Mouse (Mus musculus) liver, embryonic 16.5 days (tissue): ENCODE results near the gene 2610528J11Rik. TPM values are rescaled to one million over a fixed set of nuclear protein-coding genes. Genes with fewer than 3 reads are reported as not detected.
A peak's percentile ranks its signal among the peaks of the same experiment; 100 is the strongest.
"Not testable (repeated sequence)": the region's sequence is repeated elsewhere in the genome, so short reads cannot be mapped to it uniquely, and the experiment has no call there.

Source experiments
- ATAC-seq: fragments of 200-750 bp; cut with Nextera tagmentation; 2 replicates; pipeline ENCODE4 v1.8.0; 2017; ENCODE audit warnings: low read depth, mild to moderate bottlenecking, moderate number of reproducible peaks, moderate library complexity
- H3K27ac ChIP-seq: fragments of 300-500 bp; sonication (generic); 2 replicates; pipeline ENCODE4 v1.5.1; 2014; ENCODE audit warnings: mild to moderate bottlenecking, low read length
- H3K27me3 ChIP-seq: fragments of 300-500 bp; sonication (generic); 2 replicates; pipeline ENCODE4 v1.6.1; 2014; ENCODE audit warnings: low read depth, low read length, mixed read lengths; ENCODE audit not compliant: control insufficient read depth, insufficient read depth
- H3K36me3 ChIP-seq: fragments of 300-500 bp; sonication (generic); 2 replicates; pipeline ENCODE4 v1.6.1; 2014; ENCODE audit warnings: mild to moderate bottlenecking; ENCODE audit not compliant: control insufficient read depth, insufficient read depth
- H3K4me1 ChIP-seq: fragments of 300-500 bp; sonication (generic); 2 replicates; pipeline ENCODE4 v1.6.1; 2014; ENCODE audit warnings: low read depth, low read length, mixed read lengths; ENCODE audit not compliant: control insufficient read depth
- H3K4me2 ChIP-seq: fragments of 300-500 bp; sonication (generic); 2 replicates; pipeline ENCODE4 v1.6.1; 2014; ENCODE audit warnings: low read depth, low read length, mixed read lengths
- H3K4me3 ChIP-seq: fragments of 300-500 bp; sonication (generic); 2 replicates; pipeline ENCODE4 v1.5.1; 2014; ENCODE audit warnings: low read depth, mild to moderate bottlenecking, low read length
- H3K9ac ChIP-seq: fragments of 300-500 bp; sonication (generic); 2 replicates; pipeline ENCODE4 v1.6.1; 2014; ENCODE audit warnings: low read depth, low read length
- H3K9me3 ChIP-seq: fragments of 300-500 bp; sonication (generic); replicated peaks from 2 replicates; pipeline ENCODE4 v1.6.1; 2016; ENCODE audit warnings: low read length; ENCODE audit not compliant: control insufficient read depth
- WGBS: fragments of 180-500 bp; shearing (Covaris S2); extraction: QIAGEN DNeasy Blood & Tissue Kit; methylation state at CpG from one replicate; pipeline ENCODE4 v1.1.7; 2014; ENCODE audit not compliant: insufficient replicate concordance; 5-methylcytosine and 5-hydroxymethylcytosine counted together
- polyA plus RNA-seq: library from polyadenylated mRNA; unstranded; fragments of >200 nt; fragmentation: Nextera tagmentation; extraction: Ambion mirVana; gene quantifications from 2 replicates; pipeline ENCODE4 v1.2.1, GENCODE M21; 2015

The 2610528J11Rik gene
- 6.3 and 8.8 TPM in 2 replicates for polyA plus RNA-seq

DNA sequence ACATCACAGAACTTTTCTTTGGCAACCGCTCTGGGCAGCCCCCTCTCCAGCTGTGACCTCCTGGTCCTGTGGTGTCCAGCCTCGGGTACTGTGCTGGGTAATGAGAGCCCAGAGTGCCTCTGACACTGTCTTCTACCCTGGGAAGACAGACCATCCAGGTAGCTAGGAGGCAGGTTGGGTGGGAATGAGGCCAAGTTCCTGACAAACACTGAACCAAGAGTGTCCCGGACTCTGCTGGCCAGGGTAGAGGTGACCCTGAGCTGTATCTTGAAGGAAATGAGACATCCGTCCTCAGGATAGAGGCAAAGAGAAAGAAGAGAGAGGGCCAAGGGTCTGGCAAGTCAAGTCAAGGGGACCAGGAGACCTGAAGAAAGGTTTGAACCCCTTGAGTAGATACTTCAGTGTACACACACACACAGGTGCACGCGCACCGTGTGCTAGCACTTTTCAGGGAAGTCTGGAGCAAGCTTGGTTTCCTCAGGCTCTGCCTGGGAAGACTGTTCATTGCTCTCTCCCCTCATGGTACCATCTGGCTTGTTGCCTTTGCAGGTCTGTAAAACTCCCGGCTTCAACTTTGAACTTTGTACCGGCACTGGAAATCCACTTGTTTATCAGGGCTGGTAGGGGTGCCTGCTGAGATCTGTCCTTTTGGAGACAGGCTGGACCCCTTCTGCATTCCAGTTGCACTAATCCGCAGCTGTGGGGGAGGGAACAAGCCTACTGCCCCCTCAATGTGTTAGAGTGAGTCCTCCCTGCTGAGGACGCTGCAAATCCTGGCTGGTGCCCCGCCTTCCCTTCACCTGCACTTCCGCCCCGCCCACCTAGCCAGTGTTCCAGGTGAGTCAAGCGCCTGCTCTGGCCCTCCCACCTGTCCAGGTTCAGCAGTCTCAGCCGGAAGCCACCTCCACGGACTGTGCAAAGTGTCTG, at the start of gene 2610528J11Rik:
Gene 2610528J11Rik (plus strand): TSS at position 592 of the 927 bp plus-strand sequence.
- Histone ChIP-seq H3K4me3 (peak within 1 kb of the TSS; percentile 25; the same call in 1 of the 2 replicates), H3K4me2 (peak within 1 kb of the TSS; percentile 22; the same call in 1 of the 2 replicates), H3K36me3 (no peaks in the 10 kb centered on the region), H3K27me3 (no peaks in the 10 kb centered on the region), H3K9ac (no peak within 1 kb of the TSS), H3K27ac (peak within 1 kb of the TSS; percentile 26; the same call in 1 of the 2 replicates), H3K9me3 (no peaks in the 10 kb centered on the region), H3K4me1 (peaks cover 2% of the 10 kb centered on the region; the same call in 1 of the 2 replicates)
- 53% methylated on average over 17 of the region's 17 CpGs for WGBS
- ATAC-seq, result peak; percentile 74

GRCm38 (mm10) chr4:118489717-118490132, 37.1 kb upstream of the 2610528J11Rik start, which contains the start of gene Tie1:
Gene Tie1, minus strand, starts transcription at chr4:118490061.
- peak; percentile 72 for ATAC-seq
- Histone ChIP-seq H3K4me3 (no peak within 1 kb of the TSS; the same call in 1 of the 2 replicates), H3K9ac (no peak within 1 kb of the TSS), H3K9me3 (no peaks in the 10 kb centered on the region), H3K4me1 (no peaks in the 10 kb centered on the region), H3K27me3 (no peaks in the 10 kb centered on the region), H3K27ac (no peak within 1 kb of the TSS), H3K4me2 (no peak within 1 kb of the TSS), H3K36me3 (no peaks in the 10 kb centered on the region)
- 19% methylated on average over 8 of the region's 8 CpGs for WGBS

- no peak for ATAC-seq
- H3K9me3 ChIP-seq, result no peaks in the 10 kb centered on the region
- no peaks in the 10 kb centered on the region for H3K27me3 ChIP-seq
- no peaks in the 10 kb centered on the region for H3K4me1 ChIP-seq
- H3K4me3 ChIP-seq, result no peak overlapping the region
- H3K27ac ChIP-seq, result no peak overlapping the region
- WGBS, result 72% methylated on average over 10 of the region's 10 CpGs
- H3K9ac ChIP-seq, result no peak overlapping the region
- H3K36me3 ChIP-seq, result no peaks in the 10 kb centered on the region
- H3K4me2 ChIP-seq, result no peak overlapping the region
Observed at GRCm38 (mm10) chr4:118490461-118490860, 36.3 kb upstream of the 2610528J11Rik start.

GRCm38 (mm10) chr4:118500171-118500724, 26.6 kb upstream of the 2610528J11Rik start:
- Histone ChIP-seq H3K4me2 (no peak overlapping the region), H3K27me3 (no peaks in the 10 kb centered on the region), H3K9me3 (no peaks in the 10 kb centered on the region), H3K4me3 (no peak overlapping the region), H3K27ac (no peak overlapping the region), H3K4me1 (no peaks in the 10 kb centered on the region), H3K9ac (no peak overlapping the region), H3K36me3 (no peaks in the 10 kb centered on the region)
- 39% methylated on average over 6 of the region's 6 CpGs for WGBS
- no peak for ATAC-seq

- 63% methylated on average over 9 of the region's 9 CpGs for WGBS
Observed at GRCm38 (mm10) chr4:118500792-118501191, 26.0 kb upstream of the 2610528J11Rik start.

GRCm38 (mm10) chr4:118505551-118505950, 21.2 kb upstream of the 2610528J11Rik start:
- Histone ChIP-seq H3K9me3 (no peaks in the 10 kb centered on the region), H3K4me2 (no peak overlapping the region), H3K4me1 (no peaks in the 10 kb centered on the region), H3K36me3 (no peaks in the 10 kb centered on the region), H3K4me3 (no peak overlapping the region), H3K27me3 (no peaks in the 10 kb centered on the region), H3K9ac (no peak overlapping the region), H3K27ac (no peak overlapping the region)
- WGBS, result 48% methylated on average over 3 of the region's 3 CpGs
- ATAC-seq, result no peak

More at GRCm38 (mm10) chr4:118500792-118501191, 26.0 kb upstream of the 2610528J11Rik start:
- Histone ChIP-seq H3K9me3 (no peaks in the 10 kb centered on the region), H3K4me1 (no peaks in the 10 kb centered on the region), H3K27me3 (no peaks in the 10 kb centered on the region), H3K36me3 (no peaks in the 10 kb centered on the region), H3K4me3 (no peak overlapping the region), H3K9ac (no peak overlapping the region), H3K4me2 (no peak overlapping the region), H3K27ac (no peak overlapping the region)
- ATAC-seq, result no peak

- 44% methylated on average over 1 of the region's 1 CpGs for whole genome bisulfite sequencing
- not testable (repeated sequence) for H3K9ac ChIP-seq, ATAC-seq, H3K27ac ChIP-seq, H3K9me3 ChIP-seq, H3K27me3 ChIP-seq, H3K4me2 ChIP-seq, H3K36me3 ChIP-seq, H3K4me3 ChIP-seq, H3K4me1 ChIP-seq
Observed at GRCm38 (mm10) chr4:118507171-118507570, 19.6 kb upstream of the 2610528J11Rik start.

- Histone ChIP-seq H3K27me3 (no peaks in the 10 kb centered on the region), H3K4me1 (no peaks in the 10 kb centered on the region), H3K9me3 (no peaks in the 10 kb centered on the region), H3K4me3 (no peak overlapping the region), H3K4me2 (no peak overlapping the region), H3K36me3 (no peaks in the 10 kb centered on the region), H3K9ac (no peak overlapping the region), H3K27ac (no peak overlapping the region)
- ATAC-seq, result no peak
- WGBS, result 54% methylated on average over 6 of the region's 6 CpGs
Observed at GRCm38 (mm10) chr4:118509050-118509449, 17.7 kb upstream of the 2610528J11Rik start.
